Mouse (Mus musculus): ENCODE results near the gene Efna5. TPM values are rescaled to one million over a fixed set of nuclear protein-coding genes. Genes with fewer than 3 reads are reported as not detected.

Efna5 gene
- polyA plus RNA-seq, 1 experiment from 2014 or later, result not detected

- Histone ChIP-seq H3K79me2 (ENCODE audit: inconsistent target) (no peaks in the 10 kb centered on the region), H3K36me3 (ENCODE audit: inconsistent target) (no peaks in the 10 kb centered on the region), H3K4me3 (ENCODE audit: inconsistent target) (no peak overlapping the region), H3K27ac (no peak overlapping the region)
- 81% methylated on average over 4 of the region's 4 CpGs for whole genome bisulfite sequencing (ENCODE audit: missing documents)
Observed at GRCm38 (mm10) chr17:62692242-62692641, 188.9 kb downstream of the Efna5 start.

DNA sequence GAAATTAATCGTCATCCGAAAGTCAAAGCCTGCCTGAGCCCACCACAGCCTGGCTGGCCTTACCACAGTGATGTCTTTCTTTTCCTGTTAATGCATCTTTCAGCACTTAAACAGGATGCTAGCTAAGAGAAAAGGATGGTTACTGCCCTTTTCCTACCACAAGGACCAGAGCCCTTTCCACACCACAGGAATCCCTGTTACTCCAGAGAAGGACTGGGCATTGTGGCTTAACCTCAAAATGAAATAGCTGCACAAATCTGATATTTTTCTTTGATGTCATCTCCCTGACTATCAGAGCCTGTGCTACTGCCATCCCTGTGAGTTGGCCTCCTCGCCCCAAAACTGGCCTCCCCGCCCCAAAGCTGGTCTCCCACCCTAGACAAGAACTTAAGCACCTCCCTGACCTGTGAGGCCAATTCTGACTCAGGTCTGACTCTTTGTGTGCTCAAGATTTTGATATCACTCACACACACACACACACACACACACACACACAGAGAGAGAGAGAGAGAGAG lies 189.9 kb downstream of the Efna5 start:
- Histone ChIP-seq H3K4me3 (ENCODE audit: inconsistent target) (no peak overlapping the region), H3K36me3 (ENCODE audit: inconsistent target) (no peaks in the 10 kb centered on the region), H3K27ac (no peak overlapping the region), H3K79me2 (ENCODE audit: inconsistent target) (no peaks in the 10 kb centered on the region)
- WGBS (ENCODE audit: missing documents), result 93% methylated on average over 4 of the region's 4 CpGs

DNA sequence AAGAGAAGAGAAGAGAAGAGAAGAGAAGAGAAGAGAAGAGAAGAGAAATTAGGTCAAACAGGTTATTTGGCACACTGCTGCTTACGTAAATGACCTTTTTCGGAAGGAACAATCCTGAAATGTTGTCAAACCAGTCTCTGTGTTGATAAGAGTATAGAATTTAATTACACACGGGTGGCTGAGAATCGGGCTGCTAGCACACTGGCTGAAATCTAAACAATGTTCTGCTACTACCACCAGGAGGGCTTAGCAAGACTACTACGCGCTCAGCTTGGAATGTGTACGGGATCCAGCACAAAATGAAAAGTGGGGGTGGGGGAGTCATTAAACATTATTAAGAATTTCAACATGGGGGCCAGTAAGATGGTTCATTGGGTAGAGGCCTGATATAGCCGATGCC lies 190.9 kb downstream of the Efna5 start:
- Histone ChIP-seq H3K79me2 (ENCODE audit: inconsistent target) (no peaks in the 10 kb centered on the region), H3K27ac (no peak overlapping the region), H3K4me3 (ENCODE audit: inconsistent target) (no peak overlapping the region), H3K36me3 (ENCODE audit: inconsistent target) (no peaks in the 10 kb centered on the region)
- WGBS (ENCODE audit: missing documents), result 89% methylated on average over 8 of the region's 8 CpGs

DNA sequence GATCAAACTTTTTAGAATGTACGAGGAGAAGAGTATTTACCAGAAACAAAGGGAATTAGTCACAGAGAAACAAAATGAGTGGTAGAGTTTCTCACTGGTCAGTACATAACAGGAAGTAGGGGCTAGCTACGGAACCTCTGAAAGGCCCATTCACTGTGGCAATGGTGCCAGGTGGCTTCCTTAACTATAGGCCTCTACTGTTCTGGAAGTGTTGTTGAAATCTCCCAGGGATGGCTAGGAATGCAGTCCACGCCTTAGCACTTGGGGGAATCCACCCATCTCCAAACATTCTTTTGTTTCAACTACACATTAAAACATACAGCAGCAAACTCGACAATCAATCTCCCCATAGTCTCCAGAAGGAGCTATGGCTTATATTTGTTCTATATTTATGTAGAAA lies 191.5 kb downstream of the Efna5 start:
- Histone ChIP-seq H3K27ac (no peak overlapping the region), H3K79me2 (ENCODE audit: inconsistent target) (no peaks in the 10 kb centered on the region), H3K4me3 (ENCODE audit: inconsistent target) (no peak overlapping the region), H3K36me3 (ENCODE audit: inconsistent target) (no peaks in the 10 kb centered on the region)
- WGBS (ENCODE audit: missing documents), result 94% methylated on average over 3 of the region's 4 CpGs

DNA sequence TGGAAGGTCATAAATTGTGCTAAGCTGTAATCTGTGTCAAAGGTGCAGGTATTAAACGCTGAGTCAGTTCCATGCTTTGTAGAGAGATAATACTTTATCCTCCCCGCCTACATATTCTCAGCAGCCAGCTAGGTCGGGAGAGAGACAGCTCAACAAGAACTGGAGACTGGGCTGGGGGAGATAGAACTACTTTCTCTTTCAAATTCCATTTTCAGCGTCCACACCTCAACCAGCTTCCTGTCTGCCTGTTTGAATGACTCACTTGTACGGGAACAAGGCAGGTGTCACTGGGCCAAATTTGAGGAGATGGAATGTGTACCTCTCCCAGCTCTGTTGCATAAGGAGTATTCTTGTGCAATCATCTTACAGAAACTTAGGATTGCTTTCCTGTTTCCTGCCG lies 193.7 kb downstream of the Efna5 start:
- no peak overlapping the region for H3K27ac ChIP-seq
- H3K4me3 ChIP-seq (ENCODE audit: inconsistent target), result no peak overlapping the region
- no peaks in the 10 kb centered on the region for H3K79me2 ChIP-seq (ENCODE audit: inconsistent target)
- WGBS (ENCODE audit: missing documents), result 3% methylated on average over 6 of the region's 6 CpGs
- no peaks in the 10 kb centered on the region for H3K36me3 ChIP-seq (ENCODE audit: inconsistent target)

- Histone ChIP-seq H3K4me3 (ENCODE audit: inconsistent target) (no peak overlapping the region), H3K79me2 (ENCODE audit: inconsistent target) (no peaks in the 10 kb centered on the region), H3K36me3 (ENCODE audit: inconsistent target) (no peaks in the 10 kb centered on the region), H3K27ac (no peak overlapping the region)
- WGBS (ENCODE audit: missing documents), result 84% methylated on average over 6 of the region's 6 CpGs
Observed at GRCm38 (mm10) chr17:62685181-62685580, 195.9 kb downstream of the Efna5 start.

GRCm38 (mm10) chr17:62683142-62683541 lies 198.0 kb downstream of the Efna5 start:
- Histone ChIP-seq H3K79me2 (ENCODE audit: inconsistent target) (no peaks in the 10 kb centered on the region), H3K4me3 (ENCODE audit: inconsistent target) (no peak overlapping the region), H3K36me3 (ENCODE audit: inconsistent target) (no peaks in the 10 kb centered on the region), H3K27ac (no peak overlapping the region)
- WGBS (ENCODE audit: missing documents), result 96% methylated on average over 5 of the region's 5 CpGs

DNA sequence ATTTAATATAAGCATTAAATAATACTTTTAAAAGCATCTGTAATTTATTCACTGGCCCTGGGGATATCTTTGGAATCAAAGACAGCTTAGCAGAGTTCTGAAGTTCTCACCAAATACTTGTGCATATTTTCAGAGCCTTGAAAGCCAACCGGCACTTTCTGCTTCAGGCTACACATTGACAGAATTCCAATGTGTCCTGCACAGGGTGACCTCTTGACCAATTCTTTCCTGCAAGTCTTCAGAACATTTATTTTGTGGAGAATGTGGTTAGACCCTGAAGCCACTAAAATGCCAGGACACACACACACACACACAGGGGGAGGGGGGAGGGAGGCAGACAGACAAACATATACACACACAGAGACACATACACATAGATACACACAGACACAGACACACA lies 199.4 kb downstream of the Efna5 start:
- 83% methylated on average over 1 of the region's 1 CpGs for WGBS (ENCODE audit: missing documents)
- Histone ChIP-seq H3K4me3 (ENCODE audit: inconsistent target) (no peak overlapping the region), H3K27ac (no peak overlapping the region), H3K79me2 (ENCODE audit: inconsistent target) (no peaks in the 10 kb centered on the region), H3K36me3 (ENCODE audit: inconsistent target) (no peaks in the 10 kb centered on the region)

DNA sequence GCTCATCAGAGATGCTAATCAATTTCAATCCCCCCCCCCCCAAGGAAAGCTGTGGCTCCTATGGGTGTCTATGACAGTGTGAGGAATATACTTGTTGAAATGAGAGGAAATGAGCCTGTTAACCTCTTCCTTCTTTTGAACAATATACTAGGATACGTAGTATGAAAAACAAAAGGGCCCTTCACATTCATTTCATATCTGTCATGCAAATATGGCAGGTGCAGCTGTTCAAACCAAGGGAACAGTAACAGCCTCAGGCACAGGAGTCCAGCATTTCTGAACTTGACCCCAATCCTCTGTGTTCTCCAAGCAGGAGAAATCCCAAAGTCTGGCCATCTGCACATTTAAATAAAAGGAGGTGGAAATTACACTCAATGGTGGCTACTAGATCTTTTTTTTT lies 200.4 kb downstream of the Efna5 start:
- no peaks in the 10 kb centered on the region for H3K79me2 ChIP-seq (ENCODE audit: inconsistent target)
- no peaks in the 10 kb centered on the region for H3K36me3 ChIP-seq (ENCODE audit: inconsistent target)
- H3K4me3 ChIP-seq (ENCODE audit: inconsistent target), result no peak overlapping the region
- WGBS (ENCODE audit: missing documents), result 80% methylated on average over 1 of the region's 1 CpGs
- no peak overlapping the region for H3K27ac ChIP-seq

DNA sequence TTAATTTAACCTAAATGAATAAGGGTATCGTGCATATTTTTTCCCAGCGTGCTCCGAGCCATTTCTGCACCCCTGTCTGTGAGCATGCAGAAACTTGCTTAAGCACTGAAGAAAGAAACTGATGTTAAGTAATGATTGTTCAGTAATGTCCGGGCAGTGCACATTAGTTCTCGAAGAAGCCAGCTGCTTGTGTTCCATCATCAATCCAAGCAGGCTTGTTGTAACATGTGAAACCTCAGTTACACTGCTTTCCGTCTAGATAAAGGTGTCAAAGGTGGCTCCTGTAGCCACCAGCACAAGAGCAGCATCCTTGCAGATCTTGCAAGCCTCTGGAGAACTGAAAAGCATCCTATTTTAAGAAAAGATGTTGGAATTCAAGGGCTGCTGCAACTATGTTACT lies 204.3 kb downstream of the Efna5 start:
- Histone ChIP-seq H3K27ac (no peak overlapping the region), H3K79me2 (ENCODE audit: inconsistent target) (no peaks in the 10 kb centered on the region), H3K36me3 (ENCODE audit: inconsistent target) (no peaks in the 10 kb centered on the region), H3K4me3 (ENCODE audit: inconsistent target) (no peak overlapping the region)
- WGBS (ENCODE audit: missing documents), result 91% methylated on average over 6 of the region's 6 CpGs

GRCm38 (mm10) chr17:62676409-62676808 lies 204.7 kb downstream of the Efna5 start:
- Histone ChIP-seq H3K27ac (no peak overlapping the region), H3K4me3 (ENCODE audit: inconsistent target) (no peak overlapping the region), H3K79me2 (ENCODE audit: inconsistent target) (no peaks in the 10 kb centered on the region), H3K36me3 (ENCODE audit: inconsistent target) (no peaks in the 10 kb centered on the region)
- WGBS (ENCODE audit: missing documents), result 86% methylated on average over 6 of the region's 6 CpGs

DNA sequence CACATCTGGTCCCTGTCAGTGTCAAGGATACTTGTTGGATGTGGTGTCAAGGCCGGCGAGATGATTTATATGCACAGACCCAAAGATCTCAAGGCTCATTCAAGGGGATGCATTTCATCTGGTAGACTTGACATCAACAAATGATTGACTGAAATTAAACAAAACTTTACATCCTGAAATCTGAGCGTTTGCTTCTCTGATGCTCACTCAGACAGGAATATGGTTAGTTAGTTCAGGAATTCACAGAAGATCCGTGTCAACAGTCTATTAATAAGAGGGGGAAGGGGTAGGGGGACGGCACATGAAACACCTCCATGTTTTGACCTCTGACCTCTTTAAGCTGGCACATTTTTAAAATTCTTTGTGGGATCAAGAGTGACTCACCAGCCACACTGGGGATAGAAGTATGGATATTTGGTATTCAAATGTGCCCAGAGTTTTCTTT lies 205.3 kb downstream of the Efna5 start:
- Histone ChIP-seq H3K27ac (no peak overlapping the region), H3K36me3 (ENCODE audit: inconsistent target) (no peaks in the 10 kb centered on the region), H3K4me3 (ENCODE audit: inconsistent target) (no peak overlapping the region), H3K79me2 (ENCODE audit: inconsistent target) (no peaks in the 10 kb centered on the region)
- WGBS (ENCODE audit: missing documents), result 88% methylated on average over 5 of the region's 5 CpGs

DNA sequence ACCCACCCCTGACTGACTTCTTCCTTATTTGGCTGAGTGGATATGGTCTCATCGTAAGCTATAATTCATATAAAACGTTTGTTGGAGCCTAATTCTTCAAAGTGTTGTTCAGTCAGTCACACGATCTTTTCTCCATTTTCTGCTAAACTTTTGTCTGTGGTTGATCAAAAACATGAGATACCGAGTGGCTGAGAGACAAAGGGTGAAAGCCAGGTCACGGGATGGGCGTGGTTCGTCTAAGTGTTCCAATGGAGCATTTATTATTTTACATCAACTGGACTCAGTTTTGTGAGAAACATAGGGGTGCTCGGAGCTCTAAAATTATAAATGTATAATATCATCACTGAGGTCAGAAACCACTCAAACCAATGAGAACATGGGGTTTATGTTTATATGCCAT lies 209.0 kb downstream of the Efna5 start:
- no peaks in the 10 kb centered on the region for H3K79me2 ChIP-seq (ENCODE audit: inconsistent target)
- H3K27ac ChIP-seq, result no peak overlapping the region
- H3K36me3 ChIP-seq (ENCODE audit: inconsistent target), result no peaks in the 10 kb centered on the region
- WGBS (ENCODE audit: missing documents), result 77% methylated on average over 8 of the region's 8 CpGs
- no peak overlapping the region for H3K4me3 ChIP-seq (ENCODE audit: inconsistent target)

- no peak overlapping the region for H3K27ac ChIP-seq
- no peaks in the 10 kb centered on the region for H3K36me3 ChIP-seq (ENCODE audit: inconsistent target)
- no peak overlapping the region for H3K4me3 ChIP-seq (ENCODE audit: inconsistent target)
- whole genome bisulfite sequencing (ENCODE audit: missing documents), result 91% methylated on average over 6 of the region's 6 CpGs
- H3K79me2 ChIP-seq (ENCODE audit: inconsistent target), result no peaks in the 10 kb centered on the region
Observed at GRCm38 (mm10) chr17:62666761-62667160, 214.4 kb downstream of the Efna5 start.

DNA sequence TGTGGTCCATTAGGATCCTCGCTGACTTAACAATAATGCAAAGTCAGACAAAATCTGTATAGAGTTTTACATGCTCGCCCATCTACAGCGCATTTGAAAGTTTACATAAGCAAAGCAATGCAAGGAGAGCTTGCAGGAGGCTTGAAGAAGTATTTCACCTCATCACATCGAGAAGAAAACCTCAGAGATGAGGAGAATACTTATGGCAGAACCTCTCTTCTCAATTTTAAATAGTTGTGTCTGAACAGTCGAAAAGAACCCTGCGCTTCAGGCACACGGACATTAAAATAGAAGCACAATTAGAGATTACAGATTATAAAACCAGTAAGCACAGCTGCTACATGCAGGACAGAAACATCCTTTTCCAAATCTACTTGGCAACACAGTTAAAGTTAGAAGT lies 215.3 kb downstream of the Efna5 start:
- WGBS (ENCODE audit: missing documents), result 92% methylated on average over 7 of the region's 7 CpGs
- Histone ChIP-seq H3K79me2 (ENCODE audit: inconsistent target) (no peaks in the 10 kb centered on the region), H3K4me3 (ENCODE audit: inconsistent target) (no peak overlapping the region), H3K27ac (no peak overlapping the region), H3K36me3 (ENCODE audit: inconsistent target) (no peaks in the 10 kb centered on the region)

- H3K36me3 ChIP-seq (ENCODE audit: inconsistent target), result no peaks in the 10 kb centered on the region
- H3K4me3 ChIP-seq (ENCODE audit: inconsistent target), result no peak overlapping the region
- WGBS (ENCODE audit: missing documents), result 94% methylated on average over 2 of the region's 2 CpGs
- no peak overlapping the region for H3K27ac ChIP-seq
- H3K79me2 ChIP-seq (ENCODE audit: inconsistent target), result no peaks in the 10 kb centered on the region
Observed at GRCm38 (mm10) chr17:62664709-62665108, 216.4 kb downstream of the Efna5 start.

All from macrophage (primary cell).